Mouse (Mus musculus): Measurements from ENCODE around the gene Gm10642. TPM values are rescaled to one million over a fixed set of nuclear protein-coding genes. Genes with fewer than 3 reads are reported as not detected.

The Gm10642 gene
- polyA plus RNA-seq, 1 experiment from 2014 or later, result 0.24 TPM

DNA sequence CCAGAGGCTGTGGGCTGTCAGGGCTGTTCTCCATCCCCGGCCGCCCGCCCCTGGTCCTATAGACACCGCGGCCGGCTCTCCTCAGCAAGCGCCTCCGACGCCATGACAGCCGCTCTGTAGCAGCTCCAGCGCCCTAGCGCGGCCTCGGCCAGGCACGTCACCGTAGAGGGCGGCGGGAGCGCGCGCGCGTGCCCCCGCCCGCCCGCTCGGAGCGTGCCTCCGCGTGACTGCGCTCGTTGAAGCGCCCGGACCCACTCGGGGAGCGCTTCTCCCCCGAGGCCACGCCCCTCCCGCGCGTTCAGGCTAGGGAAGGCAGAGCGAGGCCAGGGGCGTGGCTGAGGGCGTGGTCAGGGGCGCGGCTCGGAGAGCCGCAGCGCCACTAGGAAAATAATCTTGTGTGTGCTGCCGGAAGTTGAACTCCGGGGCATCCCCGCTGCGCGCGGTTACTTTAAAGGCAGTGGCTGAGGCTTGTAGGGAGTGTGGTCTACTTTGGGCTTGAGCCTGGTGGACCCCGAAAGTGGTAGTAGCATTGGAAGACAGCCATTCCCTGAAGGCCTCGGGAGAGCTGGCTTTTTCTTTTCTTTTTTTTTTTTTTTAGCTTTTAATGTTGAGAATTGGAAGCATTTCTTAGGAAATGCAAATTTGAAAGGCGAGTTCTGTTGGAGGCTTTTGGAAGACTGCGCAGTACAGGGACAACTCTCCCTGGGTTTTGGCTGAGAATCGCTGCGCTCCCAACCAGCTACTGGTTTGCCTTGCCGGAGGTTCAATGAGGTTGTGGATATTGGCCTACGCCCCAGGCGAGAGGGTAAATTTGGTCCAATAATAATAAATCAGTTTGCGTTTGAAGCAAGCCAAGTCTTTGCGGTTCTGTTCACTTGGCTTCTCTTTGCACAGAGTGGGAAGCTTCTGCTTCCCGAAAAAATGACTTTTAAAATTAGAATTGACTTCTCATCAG, 1.2 kb downstream of the Gm10642 start, which contains the start of gene Mindy2:
Gene Mindy2, minus strand, starts transcription at position 162 of the 955 bp plus-strand sequence.
- Histone ChIP-seq H3K9ac (replicated peaks) (peak within 1 kb of the TSS; percentile 94), H3K4me1 (peaks cover 33% of the 10 kb centered on the region), H3K4me2 (replicated peaks) (peak within 1 kb of the TSS; percentile 70), H3K27ac (replicated peaks) (peak within 1 kb of the TSS; percentile 95), H3K27me3 (no peaks in the 10 kb centered on the region), H3K9me3 (no peaks in the 10 kb centered on the region), H3K4me3 (peak within 1 kb of the TSS; percentile 90), H3K36me3 (no peaks in the 10 kb centered on the region)
- 2% methylated on average over 53 of the region's 67 CpGs for WGBS
- ATAC-seq (replicated peaks), result peak; percentile 96

DNA sequence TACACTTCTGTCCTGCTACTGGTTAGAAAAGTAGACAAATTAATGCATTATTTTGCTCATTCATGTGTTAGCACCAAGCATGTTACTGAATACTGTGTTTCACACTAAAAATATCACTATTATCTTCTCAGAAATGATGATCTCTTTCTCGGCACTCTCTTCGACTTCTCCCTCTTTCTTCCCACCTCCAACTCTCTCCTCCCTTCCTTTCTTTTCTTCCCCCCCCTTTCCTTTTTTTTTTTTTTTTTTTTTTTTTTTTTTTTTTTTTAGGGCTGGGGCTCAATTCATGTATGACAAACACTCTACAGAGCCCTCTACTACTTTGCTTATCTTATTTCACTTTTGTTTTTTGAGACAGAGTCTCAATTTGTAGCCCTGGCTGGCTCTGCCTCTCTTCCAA, 2.2 kb downstream of the Gm10642 start:
- Histone ChIP-seq H3K4me2 (replicated peaks) (no peak overlapping the region), H3K36me3 (no peaks in the 10 kb centered on the region), H3K27me3 (no peaks in the 10 kb centered on the region), H3K4me1 (peaks cover 28% of the 10 kb centered on the region), H3K9ac (replicated peaks) (no peak overlapping the region), H3K27ac (replicated peaks) (no peak overlapping the region), H3K4me3 (no peak overlapping the region), H3K9me3 (no peaks in the 10 kb centered on the region)
- 76% methylated on average over 2 of the region's 2 CpGs for WGBS
- no peak for ATAC-seq (replicated peaks)

DNA sequence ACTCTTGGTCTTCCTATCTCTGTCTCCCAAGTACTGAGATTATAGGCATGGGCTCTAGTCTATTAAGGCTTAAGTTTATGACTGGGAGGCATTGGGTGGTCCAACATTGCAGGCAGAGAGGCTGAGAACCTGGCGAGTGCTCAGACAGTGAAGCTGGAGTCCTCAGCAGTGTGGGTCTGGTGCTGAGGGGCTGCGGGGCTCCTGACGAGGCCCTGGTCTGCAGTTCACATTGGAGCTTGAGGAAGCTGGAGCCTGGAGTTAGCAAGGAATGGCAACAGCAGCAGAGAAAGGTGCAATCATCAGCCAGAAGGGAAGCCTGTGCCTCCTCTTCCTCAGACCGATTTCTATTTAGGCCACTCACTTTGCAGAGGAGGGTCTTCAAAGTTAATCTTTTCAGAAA, 8.8 kb downstream of the Gm10642 start:
- WGBS, result 81% methylated on average over 4 of the region's 4 CpGs
- Histone ChIP-seq H3K9me3 (no peaks in the 10 kb centered on the region), H3K4me2 (replicated peaks) (no peak overlapping the region), H3K9ac (replicated peaks) (no peak overlapping the region), H3K27me3 (no peaks in the 10 kb centered on the region), H3K4me3 (no peak overlapping the region), H3K4me1 (no peaks in the 10 kb centered on the region), H3K27ac (replicated peaks) (no peak overlapping the region), H3K36me3 (no peaks in the 10 kb centered on the region)
- no peak for ATAC-seq (replicated peaks)

DNA sequence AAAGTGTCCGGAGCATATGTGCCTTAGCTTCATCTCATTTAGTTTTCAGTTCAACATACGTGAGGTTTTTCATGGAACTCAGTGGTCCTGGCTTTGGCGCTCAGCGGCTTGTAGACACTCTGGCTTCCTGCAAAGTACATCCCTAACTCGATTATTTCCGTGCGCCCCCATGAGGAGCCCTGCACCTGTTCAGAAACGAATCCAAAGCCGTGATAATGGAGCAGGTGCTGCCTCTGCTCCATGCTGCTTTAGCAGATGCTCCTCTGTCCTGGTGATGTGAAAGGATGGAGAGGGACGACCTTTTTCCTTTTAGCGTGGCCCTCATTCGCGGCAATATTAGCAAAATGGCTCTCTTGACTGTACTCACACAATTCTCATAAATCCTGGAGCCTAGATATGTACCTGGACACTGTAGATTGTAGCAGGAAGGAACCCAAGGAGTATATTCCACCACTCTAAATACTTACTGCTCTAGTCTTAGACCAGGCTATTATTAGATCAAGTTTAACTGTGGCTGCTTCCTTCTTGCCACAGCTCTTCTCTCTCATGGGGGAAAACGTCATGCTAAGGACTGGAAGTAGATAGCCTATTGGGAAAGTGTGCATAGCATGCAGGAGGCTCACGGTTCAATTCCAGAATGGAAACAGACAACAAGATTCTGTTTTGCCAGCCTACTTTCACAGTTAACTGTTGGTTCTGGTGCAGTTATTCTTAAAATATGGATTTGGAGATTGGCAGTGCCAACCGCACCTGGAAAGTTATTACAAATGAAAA, 9.5 kb downstream of the Gm10642 start:
- Histone ChIP-seq H3K27me3 (no peaks in the 10 kb centered on the region), H3K9ac (replicated peaks) (no peak overlapping the region), H3K4me1 (no peaks in the 10 kb centered on the region), H3K36me3 (no peaks in the 10 kb centered on the region), H3K4me2 (replicated peaks) (no peak overlapping the region), H3K9me3 (no peaks in the 10 kb centered on the region), H3K27ac (replicated peaks) (no peak overlapping the region), H3K4me3 (no peak overlapping the region)
- ATAC-seq (replicated peaks), result no peak
- WGBS, result 76% methylated on average over 16 of the region's 16 CpGs

DNA sequence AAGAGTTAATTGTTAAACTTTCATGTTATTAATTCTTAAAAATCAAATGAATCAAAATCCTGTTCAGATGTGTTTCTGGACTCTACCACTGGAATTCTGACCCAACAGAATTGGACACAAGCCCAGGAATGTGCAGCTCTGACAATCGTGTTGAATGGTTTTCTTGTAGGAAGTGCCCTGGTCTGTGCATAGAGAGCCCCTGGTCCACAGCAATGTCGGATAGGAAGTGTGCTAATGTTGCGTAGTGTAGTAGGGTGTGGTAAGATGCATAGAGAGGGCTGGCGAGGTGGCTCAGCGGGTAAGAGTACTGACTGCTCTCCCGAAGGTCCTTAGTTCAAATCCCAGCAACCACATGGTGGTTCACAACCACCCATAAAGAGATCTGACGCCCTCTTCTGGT, 10.8 kb downstream of the Gm10642 start:
- 77% methylated on average over 7 of the region's 7 CpGs for WGBS

DNA sequence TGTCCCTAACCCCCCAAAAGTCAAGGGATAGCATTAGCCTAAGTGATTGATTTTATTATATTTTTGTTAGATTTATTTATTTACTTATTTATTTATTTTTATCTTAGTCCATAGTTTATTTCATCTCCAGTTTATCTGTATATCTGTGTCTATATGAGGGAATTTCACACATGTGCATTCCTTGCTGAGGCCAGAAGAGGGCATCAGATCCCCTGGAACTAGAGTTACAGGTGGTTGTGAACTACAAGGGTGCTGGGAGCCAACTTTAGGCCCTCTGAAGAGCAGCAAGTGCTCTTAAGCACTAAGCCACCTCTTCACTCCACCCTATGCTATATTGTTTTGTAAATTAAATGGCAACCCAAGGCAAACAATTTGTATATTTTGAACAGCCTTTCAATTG, 12.0 kb downstream of the Gm10642 start:
- no peaks in the 10 kb centered on the region for H3K36me3 ChIP-seq
- H3K9ac ChIP-seq (replicated peaks), result no peak overlapping the region
- H3K4me3 ChIP-seq, result no peak overlapping the region
- H3K9me3 ChIP-seq, result no peaks in the 10 kb centered on the region
- no peak overlapping the region for H3K27ac ChIP-seq (replicated peaks)
- no peaks in the 10 kb centered on the region for H3K27me3 ChIP-seq
- no peaks in the 10 kb centered on the region for H3K4me1 ChIP-seq
- H3K4me2 ChIP-seq (replicated peaks), result no peak overlapping the region
- ATAC-seq (replicated peaks), result no peak

More for the DNA sequence above, 10.8 kb downstream of the Gm10642 start:
- no peaks in the 10 kb centered on the region for H3K4me1 ChIP-seq
- H3K9ac ChIP-seq (replicated peaks), result no peak overlapping the region
- H3K4me3 ChIP-seq, result no peak overlapping the region
- no peaks in the 10 kb centered on the region for H3K9me3 ChIP-seq
- H3K27ac ChIP-seq (replicated peaks), result no peak overlapping the region
- no peaks in the 10 kb centered on the region for H3K27me3 ChIP-seq
- H3K4me2 ChIP-seq (replicated peaks), result no peak overlapping the region
- ATAC-seq (replicated peaks), result no peak
- no peaks in the 10 kb centered on the region for H3K36me3 ChIP-seq

DNA sequence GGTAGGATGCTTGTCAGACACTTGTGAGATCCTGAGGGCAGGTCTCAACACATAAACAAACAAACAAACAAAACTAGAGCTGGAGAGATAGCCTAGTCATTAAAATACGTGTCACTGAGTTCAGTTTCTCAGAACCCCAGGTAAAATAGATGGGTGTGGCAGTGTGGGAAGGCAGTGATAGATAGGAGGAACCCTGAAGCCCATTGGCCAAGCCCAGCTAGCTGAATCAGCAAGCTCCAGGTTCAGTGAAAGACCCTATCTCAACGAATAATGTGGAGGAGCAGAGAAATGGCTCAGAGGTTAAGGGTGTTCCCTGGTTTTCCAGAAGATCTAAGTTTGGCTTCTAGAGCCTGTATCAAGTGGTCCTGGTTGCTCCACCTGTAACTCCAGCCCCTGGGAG, 13.1 kb downstream of the Gm10642 start:
- no peaks in the 10 kb centered on the region for H3K9me3 ChIP-seq

DNA sequence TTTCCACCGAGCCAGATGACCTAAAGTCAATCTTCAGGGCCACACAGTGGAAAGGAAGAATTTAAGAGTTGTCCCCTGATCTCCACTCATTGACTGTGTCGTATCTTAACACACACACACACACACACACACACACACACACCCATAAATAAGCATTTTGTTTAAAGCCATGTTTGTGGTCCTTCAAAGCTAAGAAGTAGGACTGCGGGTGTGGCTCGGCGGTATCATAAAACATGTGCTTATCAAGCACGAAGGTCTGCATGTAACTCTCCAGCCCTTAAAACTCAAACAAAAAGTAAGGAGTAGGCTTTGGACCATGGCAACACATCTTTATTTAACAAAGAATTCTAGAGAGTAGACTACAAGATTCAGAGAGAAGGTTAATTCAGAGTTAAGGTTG, 14.3 kb downstream of the Gm10642 start:
- Histone ChIP-seq H3K9me3 (no peaks in the 10 kb centered on the region), H3K27ac (replicated peaks) (no peak overlapping the region), H3K27me3 (no peaks in the 10 kb centered on the region), H3K36me3 (no peaks in the 10 kb centered on the region), H3K9ac (replicated peaks) (no peak overlapping the region), H3K4me2 (replicated peaks) (no peak overlapping the region), H3K4me1 (no peaks in the 10 kb centered on the region), H3K4me3 (no peak overlapping the region)
- ATAC-seq (replicated peaks), result no peak
- 93% methylated on average over 6 of the region's 6 CpGs for WGBS

More for the DNA sequence above, 13.1 kb downstream of the Gm10642 start:
- H3K4me1 ChIP-seq, result no peaks in the 10 kb centered on the region
- no peak overlapping the region for H3K9ac ChIP-seq (replicated peaks)
- no peak for ATAC-seq (replicated peaks)
- H3K36me3 ChIP-seq, result no peaks in the 10 kb centered on the region
- H3K4me2 ChIP-seq (replicated peaks), result no peak overlapping the region
- H3K27ac ChIP-seq (replicated peaks), result no peak overlapping the region
- no peak overlapping the region for H3K4me3 ChIP-seq
- WGBS, result 70% methylated on average over 2 of the region's 2 CpGs
- no peaks in the 10 kb centered on the region for H3K27me3 ChIP-seq

DNA sequence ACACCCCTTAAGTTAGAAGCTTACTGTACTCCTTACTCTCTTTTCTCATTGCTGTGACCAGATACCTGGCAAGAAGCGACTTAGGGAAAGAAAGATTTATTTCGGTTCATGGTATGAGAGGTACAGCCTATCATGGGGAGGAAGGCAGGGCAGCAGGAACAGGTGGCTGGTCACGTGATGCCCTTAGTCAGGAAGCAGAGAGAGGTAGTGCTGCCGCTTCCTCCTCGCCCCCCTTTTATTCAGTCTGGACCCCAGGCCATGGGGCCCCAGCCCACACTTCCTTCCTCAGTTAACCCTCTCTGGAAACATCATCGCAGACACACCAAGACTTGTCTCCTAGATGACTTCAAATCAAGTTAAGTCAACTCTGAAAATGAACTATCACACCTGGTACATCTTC, 15.2 kb downstream of the Gm10642 start:
- H3K36me3 ChIP-seq, result no peaks in the 10 kb centered on the region
- no peaks in the 10 kb centered on the region for H3K27me3 ChIP-seq
- no peaks in the 10 kb centered on the region for H3K4me1 ChIP-seq
- no peak overlapping the region for H3K9ac ChIP-seq (replicated peaks)
- H3K4me3 ChIP-seq, result no peak overlapping the region
- 78% methylated on average over 6 of the region's 6 CpGs for WGBS
- no peak overlapping the region for H3K4me2 ChIP-seq (replicated peaks)
- H3K27ac ChIP-seq (replicated peaks), result no peak overlapping the region
- no peaks in the 10 kb centered on the region for H3K9me3 ChIP-seq
- ATAC-seq (replicated peaks), result no peak

DNA sequence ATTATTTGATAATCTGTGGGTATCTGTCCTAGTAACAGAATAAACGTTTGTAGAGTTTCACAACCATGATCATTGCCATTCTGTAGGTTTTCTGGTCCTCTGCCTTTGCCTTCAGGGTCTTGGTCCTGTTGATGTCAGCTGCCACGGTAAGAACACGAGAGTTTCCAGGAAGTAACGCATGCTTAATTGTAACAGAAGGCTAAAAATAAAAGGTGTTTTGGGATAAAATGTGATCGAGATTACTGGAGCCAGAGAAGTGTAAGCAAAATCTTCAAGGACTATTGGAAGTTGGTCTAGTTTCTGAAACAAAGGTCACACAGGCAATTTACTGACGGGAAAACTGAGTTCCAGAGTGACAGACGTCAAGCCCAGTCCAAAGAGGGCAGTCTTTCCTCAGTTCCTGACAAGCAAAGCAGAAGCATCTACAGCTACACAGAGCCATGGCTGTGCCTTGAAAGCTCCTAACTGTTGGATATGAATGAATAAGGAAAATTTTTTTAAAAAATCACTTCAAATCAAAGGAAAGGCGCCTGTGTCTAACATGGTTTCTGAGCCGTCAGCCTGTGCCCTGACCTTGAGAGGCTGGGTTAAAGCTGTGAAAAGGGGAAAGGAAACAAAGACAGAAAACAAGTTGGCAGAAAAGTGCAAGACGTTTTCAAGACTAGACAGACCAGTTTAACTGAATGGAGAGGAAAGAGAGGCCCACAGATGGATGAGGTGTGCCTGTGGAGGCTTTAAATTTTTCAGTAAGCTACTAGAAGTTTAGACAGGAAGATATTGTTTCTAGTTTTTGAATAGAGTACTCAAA, 15.9 kb downstream of the Gm10642 start:
- no peak for ATAC-seq (replicated peaks)
- H3K9ac ChIP-seq (replicated peaks), result no peak overlapping the region
- WGBS, result 46% methylated on average over 10 of the region's 10 CpGs
- H3K27me3 ChIP-seq, result no peaks in the 10 kb centered on the region
- H3K27ac ChIP-seq (replicated peaks), result no peak overlapping the region
- no peak overlapping the region for H3K4me2 ChIP-seq (replicated peaks)
- H3K36me3 ChIP-seq, result no peaks in the 10 kb centered on the region
- H3K9me3 ChIP-seq, result no peaks in the 10 kb centered on the region
- H3K4me1 ChIP-seq, result no peaks in the 10 kb centered on the region
- H3K4me3 ChIP-seq, result no peak overlapping the region

DNA sequence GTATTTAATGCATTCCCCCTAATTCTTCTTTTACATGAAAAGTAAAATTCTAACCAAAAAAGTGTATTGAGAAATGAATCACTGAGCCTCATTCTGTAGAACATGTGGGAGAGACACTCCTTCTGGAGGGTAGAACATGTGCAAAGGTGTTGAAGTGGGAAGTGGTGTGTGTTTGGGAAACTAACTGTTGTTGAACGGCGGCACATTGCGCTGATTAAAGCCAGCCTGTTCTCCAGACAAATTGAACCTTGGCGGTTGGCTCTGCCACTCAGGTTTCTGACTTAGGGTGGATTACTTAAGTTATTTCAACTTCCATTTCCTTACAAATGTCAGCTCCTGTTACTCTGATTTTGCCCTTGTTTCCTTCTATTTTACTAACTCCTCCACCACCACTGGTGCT, 17.6 kb downstream of the Gm10642 start:
- H3K27me3 ChIP-seq, result no peaks in the 10 kb centered on the region
- no peaks in the 10 kb centered on the region for H3K9me3 ChIP-seq
- H3K4me3 ChIP-seq, result no peak overlapping the region
- WGBS, result 92% methylated on average over 4 of the region's 4 CpGs
- no peak overlapping the region for H3K9ac ChIP-seq (replicated peaks)
- H3K27ac ChIP-seq (replicated peaks), result no peak overlapping the region
- H3K4me2 ChIP-seq (replicated peaks), result no peak overlapping the region
- no peak for ATAC-seq (replicated peaks)
- H3K36me3 ChIP-seq, result no peaks in the 10 kb centered on the region
- H3K4me1 ChIP-seq, result no peaks in the 10 kb centered on the region

DNA sequence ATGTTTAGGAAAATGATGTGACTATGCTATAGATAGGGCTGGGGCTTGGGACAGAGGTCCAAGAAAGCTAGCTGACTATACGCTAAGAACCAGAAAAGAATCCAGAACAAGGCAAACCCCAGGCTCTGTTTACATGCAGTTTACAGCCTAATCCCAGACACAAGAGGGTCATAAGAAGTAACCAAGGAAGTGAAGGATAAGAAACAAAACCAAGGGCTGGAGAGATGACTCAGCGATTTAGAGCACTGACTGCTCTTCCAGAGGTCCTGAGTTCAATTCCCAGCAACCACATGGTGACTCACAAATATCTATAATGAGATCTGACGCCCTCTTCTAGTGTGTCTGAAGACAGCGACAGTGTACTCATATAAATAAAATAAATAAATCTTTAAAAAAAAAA, 19.1 kb downstream of the Gm10642 start:
- H3K36me3 ChIP-seq, result no peaks in the 10 kb centered on the region
- H3K4me3 ChIP-seq, result no peak overlapping the region
- H3K27me3 ChIP-seq, result no peaks in the 10 kb centered on the region
- H3K9ac ChIP-seq (replicated peaks), result no peak overlapping the region
- 81% methylated on average over 4 of the region's 4 CpGs for WGBS
- no peak overlapping the region for H3K27ac ChIP-seq (replicated peaks)
- H3K4me1 ChIP-seq, result peaks cover 3% of the 10 kb centered on the region
- H3K9me3 ChIP-seq, result no peaks in the 10 kb centered on the region
- H3K4me2 ChIP-seq (replicated peaks), result no peak overlapping the region
- no peak for ATAC-seq (replicated peaks)

Measured in forebrain, embryonic 15.5 days (tissue).